Mouse (Mus musculus): ENCODE measurements at regions not wholly inside any gene's neighbourhood (a gene's known extent, or its start where the extent isn't known, plus 50 kb on each side); places are given as distances from the start of the nearest gene placed in this dataset.

GRCm38 (mm10) chr5:97554274-97554673, 97.5 kb upstream of the Gk2 start:
- TF ChIP-seq CTCF (IDR thresholded peaks at IDR 0.05; ENCODE audit: low read depth) (no peak), EP300 (optimal IDR thresholded peaks at IDR 0.05) (no peak)
